ENCODE assay signal across 14 mouse cellular contexts in the genomic region with DNA sequence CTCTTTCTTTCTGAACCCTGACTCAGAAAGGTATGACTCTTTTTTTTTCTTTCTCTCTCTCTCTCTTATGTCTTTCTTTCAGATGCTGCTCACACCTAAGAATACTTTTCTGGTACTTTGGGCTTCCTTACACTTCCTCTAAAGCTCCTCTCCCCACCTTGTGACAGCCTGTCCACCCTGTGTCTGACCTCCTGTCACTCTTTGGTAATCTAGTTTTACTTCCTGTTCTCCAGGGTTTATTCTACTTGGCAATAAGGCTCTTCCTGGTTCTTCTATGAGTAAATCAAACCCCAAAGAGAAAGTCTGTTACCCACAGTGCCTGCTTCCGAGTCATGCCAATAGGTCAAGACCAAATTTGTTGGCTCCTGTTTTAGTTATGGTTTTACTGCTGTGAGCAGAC.
"Had no signal": no experiment of that assay in that cellular context is flagged by ENCODE, and none has a peak within 500 bp of the region (broad histone marks: within the 10 kb centered on the region; RNA-seq: fewer than 3 reads in every experiment).

No protein-coding gene starts in this region.

- H3K9me3 ChIP-seq: kidney, embryonic 15.5 days; limb, embryonic 10.5 days; liver, embryonic 13.5 days; midbrain, embryonic 10.5 days; neural tube, embryonic 12.5 days; stomach, embryonic 15.5 days had no signal

- H3K27me3 ChIP-seq: kidney, embryonic 15.5 days; liver, embryonic 13.5 days; neural tube, embryonic 12.5 days; stomach, embryonic 15.5 days had no signal

- H3K9ac ChIP-seq: kidney, embryonic 15.5 days; liver, embryonic 13.5 days; liver, postnatal 0 days; neural tube, embryonic 12.5 days; stomach, embryonic 15.5 days had no signal

- H3K4me2 ChIP-seq: kidney, embryonic 15.5 days; liver, embryonic 13.5 days; neural tube, embryonic 12.5 days; stomach, embryonic 15.5 days had no signal

- H3K4me3 ChIP-seq: kidney, embryonic 15.5 days; left cerebral cortex, adult 2 months; limb, embryonic 10.5 days; liver, embryonic 13.5 days; midbrain, embryonic 10.5 days; neural tube, embryonic 12.5 days; stomach, embryonic 15.5 days had no signal

- H3K27ac ChIP-seq: kidney, embryonic 15.5 days; left cerebral cortex, adult 2 months; limb, embryonic 10.5 days; liver, embryonic 13.5 days; midbrain, embryonic 10.5 days; neural tube, embryonic 12.5 days; stomach, embryonic 15.5 days had no signal

- H3K4me1 ChIP-seq: kidney, embryonic 15.5 days; midbrain, embryonic 10.5 days; neural tube, embryonic 12.5 days; stomach, embryonic 15.5 days had no signal

- H3K36me3 ChIP-seq: kidney, embryonic 15.5 days; limb, embryonic 10.5 days; liver, embryonic 13.5 days; midbrain, embryonic 10.5 days; neural tube, embryonic 12.5 days; stomach, embryonic 15.5 days had no signal

- DNase-seq: kidney, adult 11 months; kidney, postnatal 25 days; liver, embryonic 13.5 days; liver, postnatal 0 days; midbrain, embryonic 14.5 days; spleen, adult 18-20 months; thymus, adult 2 months; thymus, postnatal 36 days had no signal
